Mouse (Mus musculus) thymus, adult 2 months (tissue): ENCODE measurements around the gene Snap23. TPM values are rescaled to one million over a fixed set of nuclear protein-coding genes. Genes with fewer than 3 reads are reported as not detected.

Experiments used
- DNase-seq: peaks from one replicate; pipeline ENCODE4 v3.0.0; 2021
- H3K27ac ChIP-seq: fragments of 200-500 bp; 2 replicates; pipeline ENCODE4 v1.5.1; 2012; ENCODE audit warnings: low read length, control low read depth; ENCODE audit not compliant: control insufficient read depth, insufficient read depth
- H3K27me3 ChIP-seq: fragments of 200-500 bp; 2 replicates; pipeline ENCODE4 v1.6.1; 2012; ENCODE audit warnings: mild to moderate bottlenecking, low read length, moderate library complexity, mixed read lengths; ENCODE audit not compliant: control insufficient read depth, insufficient read depth
- H3K36me3 ChIP-seq: fragments of 200-500 bp; 2 replicates; pipeline ENCODE4 v1.6.1; 2012; ENCODE audit warnings: mild to moderate bottlenecking, low read length, moderate library complexity; ENCODE audit not compliant: control insufficient read depth, insufficient read depth
- H3K4me1 ChIP-seq: fragments of 200-500 bp; replicated peaks from 2 replicates; pipeline ENCODE4 v1.6.1; 2012; ENCODE audit warnings: low read length; ENCODE audit not compliant: control insufficient read depth, insufficient read depth
- H3K4me3 ChIP-seq: fragments of 200-500 bp; 2 replicates; pipeline ENCODE4 v1.5.1; 2012; ENCODE audit warnings: mild to moderate bottlenecking, low read length, control low read depth, moderate library complexity; ENCODE audit not compliant: control insufficient read depth, insufficient read depth
- CTCF ChIP-seq: fragments of 200-500 bp; IDR thresholded peaks from 2 replicates; pipeline ENCODE4 v1.5.1; 2012; ENCODE audit warnings: mild to moderate bottlenecking, control low read depth, low read length, moderate library complexity, borderline replicate concordance; ENCODE audit not compliant: control insufficient read depth, poor library complexity, insufficient read depth; ENCODE audit errors: extremely low read depth
- POLR2A ChIP-seq: fragments of 200-500 bp; IDR thresholded peaks from 2 replicates; pipeline ENCODE4 v1.6.1; 2012; ENCODE audit warnings: mild to moderate bottlenecking, low read length, control low read depth, moderate library complexity; ENCODE audit not compliant: control insufficient read depth, poor library complexity, insufficient read depth; ENCODE audit errors: extremely low read depth
- WGBS: fragments of 180-500 bp; shearing (Covaris S2); methylation state at CpG from one replicate; pipeline ENCODE4 v1.1.7; 2018; 5-methylcytosine and 5-hydroxymethylcytosine counted together
- polyA plus RNA-seq: library from polyadenylated mRNA; depleted of rRNA; stranded (reverse); fragments of >200 nt; gene quantifications from 2 replicates; pipeline ENCODE4 v1.2.3, GENCODE M21; 2012

The Snap23 gene
- polyA plus RNA-seq, 1 experiment = 7.0 TPM

DNA sequence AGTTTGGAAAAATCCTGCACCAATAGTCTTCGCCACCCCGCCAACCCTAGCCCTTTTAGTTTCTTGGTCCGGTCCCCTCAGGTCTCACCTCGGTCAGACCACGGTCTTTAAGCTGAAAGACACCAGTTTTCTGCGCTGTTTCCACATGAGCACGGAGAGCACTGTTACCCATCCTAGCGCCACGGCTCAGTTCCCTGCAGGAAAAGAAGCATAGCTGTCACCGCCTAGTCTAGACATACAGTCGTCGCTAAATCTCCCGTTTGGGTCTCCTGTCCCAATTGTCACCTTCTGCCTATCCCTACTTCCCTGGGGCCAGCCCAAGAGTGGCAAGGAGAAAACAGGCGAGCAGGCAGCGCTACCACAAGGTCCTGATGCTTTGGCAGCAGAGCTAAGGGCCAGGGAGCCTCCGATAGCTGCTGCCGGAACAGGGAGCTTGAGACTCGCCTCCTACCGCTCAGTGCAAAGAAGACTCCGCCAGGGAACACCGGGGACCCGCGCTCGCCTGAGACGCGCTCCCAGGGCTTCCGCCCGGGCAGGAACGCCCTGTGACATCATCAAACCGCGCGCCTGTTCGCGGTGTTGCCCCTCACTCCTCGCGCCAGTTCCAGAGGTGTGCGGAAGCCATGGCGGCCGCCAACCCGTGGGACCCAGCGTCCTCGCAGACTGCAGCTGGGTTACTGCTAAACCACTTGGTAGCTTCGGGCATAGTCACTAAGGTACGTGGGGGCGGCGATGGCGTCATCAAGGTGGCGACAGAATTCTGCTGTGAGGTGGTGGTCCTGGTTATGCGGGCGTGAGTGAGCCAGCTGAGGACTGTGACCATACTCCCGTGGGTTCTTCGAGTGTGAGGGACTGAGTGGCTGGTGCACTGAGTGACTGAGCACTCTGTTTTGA lies 41.6 kb downstream of the Snap23 start, which contains the start of the genes Haus2 and Lrrc57:
Haus2 (plus strand) TSS at position 554 of the 894 bp plus-strand sequence.
Lrrc57 (minus strand) TSS at position 691 of the 894 bp plus-strand sequence.
- Histone ChIP-seq H3K27me3 (no peaks in the 10 kb centered on the region), H3K4me1 (0 out of 2 replicates have a peak, but pooled peaks cover 3% of the 10 kb centered on the region), H3K27ac (peak within 1 kb of the TSS; percentile 21; the same call in 1 of the 2 replicates), H3K4me3 (peak within 1 kb of the TSS; percentile 88), H3K36me3 (peaks cover 3% of the 10 kb centered on the region)
- DNase-seq = peak; percentile 94
- WGBS = under 1% methylated on average over 52 of the region's 52 CpGs
- 0 out of 2 replicates have a peak, but pooled peaks have one; percentile 14 for TF ChIP-seq CTCF
- peak; percentile 85 for TF ChIP-seq POLR2A

DNA sequence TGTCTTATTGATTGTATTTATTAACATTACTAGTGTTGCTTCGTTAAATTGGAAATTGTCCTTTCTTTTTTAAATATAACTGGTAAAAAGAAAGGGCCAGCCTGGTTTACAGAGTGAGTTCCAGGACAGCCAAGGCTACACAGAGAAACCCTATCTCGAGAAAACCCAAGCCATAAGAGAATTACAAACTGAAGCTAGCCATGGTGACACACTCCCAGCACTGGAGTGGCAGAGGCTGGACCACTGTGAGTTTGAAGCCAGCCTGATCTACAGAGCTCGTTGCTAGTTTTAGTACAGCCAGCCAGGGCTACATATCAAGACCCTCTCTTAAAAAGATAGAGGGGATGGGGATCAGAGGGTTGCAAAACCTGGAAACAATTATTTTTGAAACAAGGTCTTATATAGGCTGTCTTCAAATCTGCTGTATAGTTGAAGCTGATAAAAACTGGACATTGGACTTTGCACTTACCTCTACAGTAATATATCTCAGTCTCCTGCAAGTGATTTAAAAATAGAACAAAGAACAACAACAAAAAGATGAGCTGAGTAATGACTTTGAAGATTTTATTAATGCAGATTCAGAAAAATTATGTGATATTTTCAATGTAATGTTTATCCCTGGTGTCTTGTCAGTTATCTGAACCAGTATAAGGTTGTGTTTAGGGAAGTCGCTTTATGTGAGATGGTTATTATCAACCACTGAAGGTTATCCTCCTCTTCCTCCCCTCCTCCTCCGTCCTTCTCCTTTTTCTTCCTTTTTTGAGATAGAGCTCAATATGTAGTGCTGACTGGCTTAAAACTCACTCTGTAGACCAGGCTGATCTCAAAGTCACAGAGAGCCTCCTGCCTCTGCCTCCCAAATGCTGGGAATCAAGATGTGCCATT lies 49.0 kb downstream of the Snap23 start:
- TF ChIP-seq POLR2A (no peak), CTCF (no peak)
- 90% methylated on average over 5 of the region's 5 CpGs for WGBS
- no peak for DNase-seq
- Histone ChIP-seq H3K4me1 (no peaks in the 10 kb centered on the region), H3K27ac (no peak overlapping the region), H3K36me3 (peaks cover 27% of the 10 kb centered on the region), H3K4me3 (no peak overlapping the region), H3K27me3 (no peaks in the 10 kb centered on the region)

DNA sequence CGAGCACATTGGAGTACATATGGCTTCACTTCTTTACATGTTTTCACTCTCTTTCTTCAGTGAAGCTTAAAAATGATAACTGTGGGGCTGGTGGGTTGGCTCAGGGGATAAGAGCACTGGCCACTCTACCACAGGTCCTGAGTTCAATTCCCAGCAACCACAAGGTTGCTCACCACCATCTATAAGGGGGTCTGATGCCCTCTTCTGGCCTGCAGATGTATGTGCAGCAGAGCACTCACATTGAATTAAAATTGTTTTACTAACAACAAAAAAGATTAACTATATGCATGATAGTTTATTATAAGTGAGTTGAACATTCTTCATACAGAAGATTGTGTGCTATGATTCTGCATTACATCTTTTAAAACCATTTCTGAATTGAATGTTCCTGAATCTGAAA lies 52.1 kb downstream of the Snap23 start:
- 100% methylated on average over 1 of the region's 1 CpGs for WGBS

DNA sequence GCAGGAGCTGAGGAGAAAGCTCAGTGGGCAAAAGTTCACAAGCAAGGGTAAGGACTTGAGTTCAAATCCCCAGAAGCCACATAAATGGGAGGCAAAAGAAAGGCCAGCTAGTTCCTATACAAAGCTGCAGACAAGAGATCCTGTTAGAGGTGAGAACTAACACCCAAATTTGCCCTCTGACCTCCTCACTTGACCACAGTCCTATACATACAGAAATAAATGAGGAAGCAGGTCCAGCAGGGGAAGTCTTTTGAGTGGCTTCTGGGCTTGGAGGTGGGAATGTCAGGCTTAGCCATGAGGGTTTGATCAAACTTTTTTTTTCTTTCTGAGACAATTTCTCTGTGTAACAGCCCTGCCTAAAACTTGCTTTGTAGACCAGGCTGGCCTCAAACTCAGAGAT lies 55.4 kb downstream of the Snap23 start:
- no peaks in the 10 kb centered on the region for H3K4me1 ChIP-seq
- peaks cover 16% of the 10 kb centered on the region for H3K36me3 ChIP-seq
- TF ChIP-seq POLR2A = no peak
- TF ChIP-seq CTCF = no peak
- no peak overlapping the region for H3K4me3 ChIP-seq
- H3K27me3 ChIP-seq = no peaks in the 10 kb centered on the region
- H3K27ac ChIP-seq = no peak overlapping the region
- DNase-seq = no peak

More for the DNA sequence above, 52.1 kb downstream of the Snap23 start:
- H3K27me3 ChIP-seq = no peaks in the 10 kb centered on the region
- no peak overlapping the region for H3K27ac ChIP-seq
- peaks cover 21% of the 10 kb centered on the region for H3K36me3 ChIP-seq
- no peak overlapping the region for H3K4me3 ChIP-seq
- no peak for TF ChIP-seq CTCF
- TF ChIP-seq POLR2A = no peak
- H3K4me1 ChIP-seq = no peaks in the 10 kb centered on the region
- DNase-seq = no peak

DNA sequence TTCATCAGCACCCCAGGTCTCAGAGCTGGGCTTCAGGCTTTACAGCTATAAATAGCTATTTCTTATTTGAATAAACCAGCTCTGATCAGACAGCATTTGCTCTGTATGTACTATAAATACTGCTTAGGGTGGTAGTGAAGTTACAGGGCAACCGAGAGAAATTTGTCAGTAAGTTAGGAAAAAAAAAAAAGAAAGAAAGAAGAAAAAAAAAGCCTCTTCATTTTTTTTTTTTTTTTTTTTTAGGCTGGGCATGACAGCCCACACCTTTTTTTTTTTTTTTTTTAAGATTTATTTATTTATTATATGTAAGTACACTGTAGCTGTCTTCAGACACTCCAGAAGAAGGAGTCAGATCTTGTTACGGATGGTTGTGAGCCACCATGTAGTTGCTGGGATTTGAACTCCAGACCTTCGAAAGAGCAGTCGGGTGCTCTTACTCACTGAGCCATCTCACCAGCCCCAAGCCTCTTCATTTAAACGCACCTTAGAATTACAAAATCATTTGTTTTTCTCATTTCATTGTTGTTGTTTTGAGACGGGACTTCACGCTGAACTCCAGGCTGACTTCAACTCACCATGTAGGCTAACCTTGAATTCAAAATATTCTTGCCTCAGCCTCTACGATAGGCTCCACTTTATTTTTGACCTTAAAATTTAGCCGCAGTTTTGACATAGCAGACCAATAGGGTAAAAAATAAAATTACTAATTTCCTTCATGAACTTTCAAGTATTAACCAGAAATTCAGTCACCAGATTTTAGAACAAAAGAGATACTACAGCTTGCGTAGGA lies 60.8 kb downstream of the Snap23 start:
- WGBS = 24% methylated on average over 10 of the region's 10 CpGs
- H3K4me3 ChIP-seq = no peak overlapping the region
- no peaks in the 10 kb centered on the region for H3K27me3 ChIP-seq
- H3K36me3 ChIP-seq = no peaks in the 10 kb centered on the region
- no peak overlapping the region for H3K27ac ChIP-seq
- H3K4me1 ChIP-seq = peaks cover 5% of the 10 kb centered on the region; the same call in 1 of the 2 replicates
- no peak for TF ChIP-seq CTCF
- TF ChIP-seq POLR2A = no peak
- DNase-seq = no peak
